Mouse (Mus musculus) thymus, adult 2 months (tissue): ENCODE results near the gene Ggt1. TPM values are rescaled to one million over a fixed set of nuclear protein-coding genes. Genes with fewer than 3 reads are reported as not detected.

Experiments used
- DNase-seq: peaks from one replicate; pipeline ENCODE4 v3.0.0; 2021
- H3K27ac ChIP-seq: fragments of 200-500 bp; 2 replicates; pipeline ENCODE4 v1.5.1; 2012; ENCODE audit warnings: low read length, control low read depth; ENCODE audit not compliant: control insufficient read depth, insufficient read depth
- H3K27me3 ChIP-seq: fragments of 200-500 bp; 2 replicates; pipeline ENCODE4 v1.6.1; 2012; ENCODE audit warnings: mild to moderate bottlenecking, low read length, moderate library complexity, mixed read lengths; ENCODE audit not compliant: control insufficient read depth, insufficient read depth
- H3K36me3 ChIP-seq: fragments of 200-500 bp; 2 replicates; pipeline ENCODE4 v1.6.1; 2012; ENCODE audit warnings: mild to moderate bottlenecking, low read length, moderate library complexity; ENCODE audit not compliant: control insufficient read depth, insufficient read depth
- H3K4me1 ChIP-seq: fragments of 200-500 bp; replicated peaks from 2 replicates; pipeline ENCODE4 v1.6.1; 2012; ENCODE audit warnings: low read length; ENCODE audit not compliant: control insufficient read depth, insufficient read depth
- H3K4me3 ChIP-seq: fragments of 200-500 bp; 2 replicates; pipeline ENCODE4 v1.5.1; 2012; ENCODE audit warnings: mild to moderate bottlenecking, low read length, control low read depth, moderate library complexity; ENCODE audit not compliant: control insufficient read depth, insufficient read depth
- CTCF ChIP-seq: fragments of 200-500 bp; IDR thresholded peaks from 2 replicates; pipeline ENCODE4 v1.5.1; 2012; ENCODE audit warnings: mild to moderate bottlenecking, control low read depth, low read length, moderate library complexity, borderline replicate concordance; ENCODE audit not compliant: control insufficient read depth, poor library complexity, insufficient read depth; ENCODE audit errors: extremely low read depth
- POLR2A ChIP-seq: fragments of 200-500 bp; IDR thresholded peaks from 2 replicates; pipeline ENCODE4 v1.6.1; 2012; ENCODE audit warnings: mild to moderate bottlenecking, low read length, control low read depth, moderate library complexity; ENCODE audit not compliant: control insufficient read depth, poor library complexity, insufficient read depth; ENCODE audit errors: extremely low read depth
- WGBS: fragments of 180-500 bp; shearing (Covaris S2); methylation state at CpG from one replicate; pipeline ENCODE4 v1.1.7; 2018; 5-methylcytosine and 5-hydroxymethylcytosine counted together
- polyA plus RNA-seq: library from polyadenylated mRNA; depleted of rRNA; stranded (reverse); fragments of >200 nt; gene quantifications from 2 replicates; pipeline ENCODE4 v1.2.3, GENCODE M21; 2012

Gene Ggt1
- polyA plus RNA-seq, 1 experiment, result 6.9 TPM

- TF ChIP-seq CTCF (no peak), POLR2A (no peak)
- H3K27me3 ChIP-seq, result no peaks in the 10 kb centered on the region
- H3K27ac ChIP-seq, result no peak overlapping the region
- no peaks in the 10 kb centered on the region for H3K36me3 ChIP-seq
- 60% methylated on average over 3 of the region's 3 CpGs for WGBS
- no peak overlapping the region for H3K4me3 ChIP-seq
- no peak for DNase-seq
- no peaks in the 10 kb centered on the region for H3K4me1 ChIP-seq
These were observed 59.4 kb downstream of the Ggt1 start for GRCm38 (mm10) chr10:75620818-75621217.

- TF ChIP-seq POLR2A (no peak), CTCF (no peak)
- no peak overlapping the region for H3K4me3 ChIP-seq
- H3K27ac ChIP-seq, result no peak overlapping the region
- H3K4me1 ChIP-seq, result no peaks in the 10 kb centered on the region
- no peaks in the 10 kb centered on the region for H3K36me3 ChIP-seq
- H3K27me3 ChIP-seq, result no peaks in the 10 kb centered on the region
- 76% methylated on average over 6 of the region's 6 CpGs for WGBS
- no peak for DNase-seq
These were observed 64.5 kb downstream of the Ggt1 start for GRCm38 (mm10) chr10:75625920-75626319.

GRCm38 (mm10) chr10:75626991-75627390 lies 65.6 kb downstream of the Ggt1 start:
- DNase-seq, result no peak
- H3K36me3 ChIP-seq, result no peaks in the 10 kb centered on the region
- TF ChIP-seq CTCF (no peak), POLR2A (no peak)
- WGBS, result 70% methylated on average over 3 of the region's 3 CpGs
- no peaks in the 10 kb centered on the region for H3K27me3 ChIP-seq
- no peak overlapping the region for H3K4me3 ChIP-seq
- no peak overlapping the region for H3K27ac ChIP-seq
- H3K4me1 ChIP-seq, result no peaks in the 10 kb centered on the region

GRCm38 (mm10) chr10:75627490-75627889 lies 66.1 kb downstream of the Ggt1 start:
- WGBS, result 94% methylated on average over 3 of the region's 3 CpGs
- H3K36me3 ChIP-seq, result no peaks in the 10 kb centered on the region

GRCm38 (mm10) chr10:75632633-75633032 lies 71.2 kb downstream of the Ggt1 start:
- 70% methylated on average over 5 of the region's 5 CpGs for WGBS
- Histone ChIP-seq H3K4me1 (no peaks in the 10 kb centered on the region), H3K27me3 (no peaks in the 10 kb centered on the region), H3K4me3 (no peak overlapping the region), H3K27ac (no peak overlapping the region), H3K36me3 (no peaks in the 10 kb centered on the region)
- no peak for TF ChIP-seq POLR2A
- TF ChIP-seq CTCF, result no peak
- no peak for DNase-seq

More at GRCm38 (mm10) chr10:75627490-75627889, 66.1 kb downstream of the Ggt1 start:
- Histone ChIP-seq H3K27ac (no peak overlapping the region), H3K4me1 (no peaks in the 10 kb centered on the region), H3K27me3 (no peaks in the 10 kb centered on the region), H3K4me3 (no peak overlapping the region)
- no peak for TF ChIP-seq CTCF
- no peak for TF ChIP-seq POLR2A
- DNase-seq, result no peak

GRCm38 (mm10) chr10:75633048-75633447 lies 71.6 kb downstream of the Ggt1 start:
- H3K27me3 ChIP-seq, result no peaks in the 10 kb centered on the region
- no peaks in the 10 kb centered on the region for H3K36me3 ChIP-seq
- TF ChIP-seq POLR2A (no peak), CTCF (no peak)
- no peak overlapping the region for H3K27ac ChIP-seq
- WGBS, result 92% methylated on average over 5 of the region's 5 CpGs
- H3K4me3 ChIP-seq, result no peak overlapping the region
- no peak for DNase-seq
- H3K4me1 ChIP-seq, result no peaks in the 10 kb centered on the region

GRCm38 (mm10) chr10:75633576-75634139 lies 72.3 kb downstream of the Ggt1 start:
- Histone ChIP-seq H3K4me1 (no peaks in the 10 kb centered on the region), H3K36me3 (no peaks in the 10 kb centered on the region), H3K27ac (no peak overlapping the region), H3K4me3 (no peak overlapping the region), H3K27me3 (no peaks in the 10 kb centered on the region)
- 89% methylated on average over 14 of the region's 14 CpGs for WGBS
- no peak for DNase-seq
- no peak for TF ChIP-seq POLR2A
- no peak for TF ChIP-seq CTCF
